Mouse (Mus musculus) CH12.LX (cell line): ENCODE results near the gene Emc8. TPM values are rescaled to one million over a fixed set of nuclear protein-coding genes. Genes with fewer than 3 reads are reported as not detected.

Source experiments
- DNase-seq: peaks from one replicate; pipeline ENCODE4 v3.0.0-alpha.2; 2013; ENCODE audit errors: extremely low read depth
- H3K27ac ChIP-seq: 2 replicates; pipeline ENCODE4 v1.5.1; 2012; ENCODE audit warnings: low read depth, mild to moderate bottlenecking, control low read depth, moderate library complexity; ENCODE audit not compliant: insufficient read depth
- H3K27me3 ChIP-seq: replicated peaks from 2 replicates; pipeline ENCODE3; 2012; ENCODE audit warnings: inconsistent platforms
- H3K36me3 ChIP-seq, 2 experiments: replicated peaks in 1 of 2; 2 replicates each; pipeline versions ENCODE3 to v1.6.1; 2012; ENCODE audit warnings: inconsistent platforms in 1 of 2, low read length in 1 of 2, mild to moderate bottlenecking in 1 of 2, mixed read lengths in 1 of 2, moderate library complexity in 1 of 2; ENCODE audit not compliant: control insufficient read depth in 1 of 2, insufficient read depth in 1 of 2
- H3K4me1 ChIP-seq, 2 experiments: 2 replicates each; pipeline ENCODE4 v1.6.1; 2012; ENCODE audit warnings: inconsistent platforms in 1 of 2, moderate library complexity in 1 of 2; ENCODE audit not compliant: insufficient read depth in 2 of 2, control insufficient read depth in 1 of 2
- H3K4me2 ChIP-seq: 2 replicates; pipeline ENCODE4 v1.6.1; 2012; ENCODE audit warnings: low read depth, mild to moderate bottlenecking, control low read depth; ENCODE audit not compliant: poor library complexity, insufficient read depth, severe bottlenecking
- H3K4me3 ChIP-seq, 3 experiments: fragments of 150-350 bp in 1 of 3; sonication (generic) in 1 of 3; replicated peaks in 1 of 3; 2 replicates each; pipeline versions ENCODE3 to v1.5.1; 2011 to 2012; ENCODE audit warnings: low read depth in 2 of 3, low read length in 2 of 3, mild to moderate bottlenecking in 2 of 3, moderate library complexity in 2 of 3, control low read depth in 1 of 3, improper control_type of control experiment in 1 of 3, inconsistent platforms in 1 of 3, mixed read lengths in 1 of 3; ENCODE audit not compliant: poor library complexity in 1 of 3
- H3K79me2 ChIP-seq: replicated peaks from 2 replicates; pipeline ENCODE4 v1.6.1; 2012; ENCODE audit warnings: mild to moderate bottlenecking, moderate library complexity; ENCODE audit not compliant: control insufficient read depth, poor library complexity, insufficient read depth, severe bottlenecking; ENCODE audit errors: extremely low read depth
- H3K9ac ChIP-seq: 2 replicates; pipeline ENCODE4 v1.6.1; 2012; ENCODE audit warnings: low read depth, mild to moderate bottlenecking, control low read depth, moderate library complexity; ENCODE audit not compliant: insufficient read depth
- H3K9me3 ChIP-seq: replicated peaks from 2 replicates; pipeline ENCODE3; 2012; ENCODE audit warnings: low read length, inconsistent platforms, mixed read lengths
- ETS1 ChIP-seq: conservative IDR thresholded peaks from 2 replicates; pipeline ENCODE4 v1.6.1; 2012; ENCODE audit warnings: low read depth, mild to moderate bottlenecking, inconsistent platforms, low read length, improper control_type of control experiment, moderate library complexity
- HCFC1 ChIP-seq: IDR thresholded peaks from 2 replicates; pipeline ENCODE4 v1.6.1; 2012; ENCODE audit warnings: low read depth, mild to moderate bottlenecking, inconsistent platforms, low read length, improper control_type of control experiment
- IRF4 ChIP-seq: IDR thresholded peaks from 2 replicates; pipeline ENCODE4 v1.6.1; 2014; ENCODE audit warnings: low read depth, mild to moderate bottlenecking, inconsistent platforms, low read length, improper control_type of control experiment
- MAZ ChIP-seq: IDR thresholded peaks from 2 replicates; pipeline ENCODE4 v1.6.1; 2012; ENCODE audit warnings: low read depth, mild to moderate bottlenecking, inconsistent platforms, low read length, improper control_type of control experiment, moderate library complexity
- NELFE ChIP-seq: IDR thresholded peaks from 2 replicates; pipeline ENCODE4 v1.6.1; 2011; ENCODE audit warnings: low read depth, low read length, improper control_type of control experiment
- NRF1 ChIP-seq: IDR thresholded peaks from 2 replicates; pipeline ENCODE4 v1.6.1; 2014; ENCODE audit warnings: low read depth, mild to moderate bottlenecking, inconsistent platforms, low read length, improper control_type of control experiment, moderate library complexity
- RAD21 ChIP-seq: IDR thresholded peaks from 2 replicates; pipeline ENCODE4 v1.6.1; 2011; ENCODE audit warnings: low read depth, mild to moderate bottlenecking, low read length, improper control_type of control experiment, moderate library complexity
- RCOR1 ChIP-seq: conservative IDR thresholded peaks from 2 replicates; pipeline ENCODE4 v1.6.1; 2012; ENCODE audit warnings: low read depth, mild to moderate bottlenecking, inconsistent platforms, low read length, improper control_type of control experiment
- USF1 ChIP-seq: IDR thresholded peaks from 2 replicates; pipeline ENCODE4 v1.6.1; 2014; ENCODE audit warnings: low read depth, mild to moderate bottlenecking, inconsistent platforms, low read length, improper control_type of control experiment
- USF2 ChIP-seq: conservative IDR thresholded peaks from 2 replicates; pipeline ENCODE4 v1.6.1; 2011; ENCODE audit warnings: low read depth, low read length, improper control_type of control experiment
- ZC3H11A ChIP-seq: IDR thresholded peaks from 2 replicates; pipeline ENCODE4 v1.6.1; 2012; ENCODE audit warnings: low read depth, mild to moderate bottlenecking, inconsistent platforms, low read length, improper control_type of control experiment
- ZNF384 ChIP-seq: IDR thresholded peaks from 2 replicates; pipeline ENCODE4 v1.6.1; 2012; ENCODE audit warnings: low read depth, low read length, improper control_type of control experiment, inconsistent platforms
- dilution Hi-C: fragments of 300-500 bp; cut with MboI; formaldehyde crosslinking; loops from 2 replicates; pipeline ENCODE4 v1.14.3; 2020; ENCODE audit warnings: low sequenced_read_pairs; ENCODE audit not compliant: extremely low pct_unique_long_range_greater_than_20kb, extremely low pct_ligation_motif_present
- in situ Hi-C: fragments of 300-500 bp; cut with MboI; formaldehyde crosslinking; loops from 3 replicates; pipeline ENCODE4 v1.14.3; 2019; ENCODE audit warnings: low sequenced_read_pairs, low pct_ligation_motif_present, low pct_unique_long_range_greater_than_20kb, mixed read lengths
- polyA plus RNA-seq: library from polyadenylated mRNA; unstranded; fragments of >175 nt; gene quantifications from 2 replicates; pipeline ENCODE4 v1.2.1, GENCODE M21; 2012; ENCODE audit warnings: low read depth; ENCODE audit not compliant: insufficient read length
- total RNA-seq, 2 experiments: library from RNA; depleted of rRNA; stranded (reverse); fragments of 300-350 nt in 1 of 2; fragments of >200 nt in 1 of 2; gene quantifications; 2 replicates each; pipeline ENCODE4 v1.2.3; 2012 to 2014

Emc8 gene
- total and polyA plus RNA-seq, 3 experiments: 33.4 to 184 (median 113) TPM

DNA sequence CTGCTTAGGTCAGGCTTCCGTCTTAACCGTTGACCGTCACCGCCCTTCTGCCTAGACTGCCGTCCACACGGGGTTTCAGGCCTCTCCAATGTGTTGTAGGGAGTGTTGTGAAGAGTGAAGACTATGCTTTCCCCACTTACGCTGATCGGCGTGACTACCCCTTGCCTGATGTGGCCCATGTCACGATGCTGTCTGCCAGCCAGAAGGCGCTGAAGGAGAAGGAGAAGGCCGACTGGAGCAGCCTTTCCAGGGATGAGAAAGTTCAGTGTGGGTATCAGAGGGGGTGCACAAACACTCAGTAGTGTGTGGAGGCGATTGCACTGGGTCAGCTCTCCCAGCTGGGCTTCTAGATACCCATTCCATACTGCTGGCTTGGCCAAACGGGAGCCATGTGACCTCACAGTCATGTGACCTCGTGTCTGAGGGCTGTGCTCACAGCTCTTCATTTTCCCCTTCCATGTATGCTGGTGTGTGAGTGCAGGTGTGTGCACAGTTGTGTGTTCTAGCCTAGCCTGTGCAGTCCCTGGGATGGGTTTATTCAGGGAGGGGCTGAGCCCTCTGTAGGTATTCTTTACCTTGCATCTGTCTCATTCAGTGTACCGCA lies 4.4 kb upstream of the Emc8 start:
- H3K4me3 ChIP-seq: no peak overlapping the region
- TF ChIP-seq ETS1 (no peak), USF2 (peak; percentile 56), USF1 (peak; percentile 24; the same call in 1 of the 2 replicates)
- TF ChIP-seq, all 38 proteins: peak for 2
- Histone ChIP-seq H3K27ac (no peak overlapping the region), H3K9me3 (no peaks in the 10 kb centered on the region), H3K36me3 (peaks cover 43 to 57% of the 10 kb centered on the region in 2 experiments), H3K4me1 (peaks cover 0 to 19% of the 10 kb centered on the region in 2 experiments; a peak in 2 of 4 replicates), H3K9ac (no peak overlapping the region), H3K27me3 (no peaks in the 10 kb centered on the region), H3K4me2 (no peak overlapping the region), H3K79me2 (peaks cover 22% of the 10 kb centered on the region)
- no peak for DNase-seq
- in situ Hi-C loops (no loop called here), dilution Hi-C loops (no loop called here)

- Histone ChIP-seq H3K4me3 (no peak overlapping the region), H3K4me1 (peaks cover under 1 to 22% of the 10 kb centered on the region in 2 experiments; a peak in 2 of 4 replicates), H3K9me3 (no peaks in the 10 kb centered on the region), H3K36me3 (peaks cover 43 to 53% of the 10 kb centered on the region in 2 experiments), H3K9ac (no peak overlapping the region), H3K27ac (no peak overlapping the region), H3K79me2 (peaks cover 30% of the 10 kb centered on the region), H3K27me3 (no peaks in the 10 kb centered on the region), H3K4me2 (no peak overlapping the region)
- in situ Hi-C loops (no loop called here), dilution Hi-C loops (no loop called here)
- DNase-seq: no peak
- TF ChIP-seq NRF1: no peak
- no peak for TF ChIP-seq MAZ
- no peak for TF ChIP-seq RCOR1
- no peak for TF ChIP-seq ZNF384
- no peak for TF ChIP-seq ZC3H11A
- TF ChIP-seq NELFE: no peak
- TF ChIP-seq IRF4: no peak
- TF ChIP-seq RAD21: no peak
- TF ChIP-seq HCFC1: no peak
- TF ChIP-seq ETS1: no peak
These were observed 3.4 kb upstream of the Emc8 start for GRCm38 (mm10) chr8:120671775-120672174.
